Mouse (Mus musculus): ENCODE results near the gene Flrt1. TPM values are rescaled to one million over a fixed set of nuclear protein-coding genes. Genes with fewer than 3 reads are reported as not detected.

The Flrt1 gene
- total RNA-seq, 2 experiments from 2014 or later, result 35.3 to 38.0 TPM

DNA sequence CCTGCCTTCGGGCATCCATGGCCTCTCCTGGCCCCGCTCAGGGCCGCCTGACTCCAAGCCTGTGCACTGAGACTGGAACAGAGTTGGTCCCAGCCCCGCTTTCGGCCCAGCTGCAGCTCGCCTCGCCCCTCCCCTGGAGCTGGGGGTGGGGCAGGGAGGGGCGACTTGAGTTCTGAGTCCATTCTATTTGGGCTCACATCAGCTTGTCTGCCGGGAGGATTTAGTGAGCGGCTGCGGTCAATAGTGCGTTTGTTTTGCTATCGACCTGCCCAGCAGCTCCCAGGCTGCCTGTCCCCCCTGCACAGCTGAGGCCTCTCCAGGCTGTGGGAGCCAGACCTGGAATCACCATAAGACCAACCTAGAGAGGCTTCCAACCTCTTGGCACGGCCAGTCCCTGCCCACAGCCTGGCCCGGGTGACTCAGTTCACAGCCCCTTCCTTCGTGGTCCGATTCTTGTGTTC, 29.1 kb upstream of the Flrt1 start:
- no peak for DNase-seq (ENCODE audit: low spot score in 2 of 2)
- intact Hi-C loops (cut with DNase I), result no loop called here

DNA sequence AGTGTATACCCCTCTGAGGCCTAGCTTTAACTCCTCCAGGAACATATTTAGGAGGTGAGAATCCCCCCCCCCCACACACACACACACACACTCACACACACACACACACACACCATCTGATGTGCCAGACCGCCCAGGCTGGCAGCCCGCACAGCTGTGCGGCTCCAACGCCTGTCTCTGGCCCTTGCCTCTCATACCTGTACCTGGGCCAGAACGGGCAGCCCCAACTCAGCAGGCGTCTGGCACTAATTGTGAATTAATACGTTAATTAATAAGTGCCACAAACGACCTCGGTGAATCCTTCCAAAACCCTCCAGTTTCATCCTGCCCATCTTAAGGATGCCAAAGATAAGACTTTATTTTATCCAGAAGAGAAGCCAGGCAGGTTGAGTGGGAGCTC, 27.9 kb upstream of the Flrt1 start:
- intact Hi-C loops (cut with DNase I), result no loop called here
- no peak for DNase-seq (ENCODE audit: low spot score in 2 of 2)

DNA sequence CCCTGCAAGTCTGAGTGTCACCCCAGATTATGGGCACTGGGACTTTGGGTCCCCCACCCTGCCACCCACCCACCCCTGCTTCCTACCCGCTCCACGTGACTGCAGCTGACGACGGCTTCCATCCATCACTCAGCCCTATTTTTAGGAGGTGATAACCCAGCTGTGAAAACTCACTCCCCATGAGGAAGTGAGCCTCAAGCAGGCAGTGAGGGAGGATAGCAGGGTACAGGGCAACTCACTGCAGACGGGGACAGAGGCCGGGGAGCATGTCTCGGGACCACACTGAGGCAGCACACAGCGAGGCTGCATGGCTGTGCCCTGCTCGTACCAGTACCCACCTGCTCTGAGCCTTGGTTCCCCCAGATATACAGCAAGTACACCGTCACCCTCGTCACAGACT, 24.8 kb upstream of the Flrt1 start:
- intact Hi-C loops (cut with DNase I), result no loop called here
- DNase-seq (ENCODE audit: low spot score in 2 of 2), result no peak

DNA sequence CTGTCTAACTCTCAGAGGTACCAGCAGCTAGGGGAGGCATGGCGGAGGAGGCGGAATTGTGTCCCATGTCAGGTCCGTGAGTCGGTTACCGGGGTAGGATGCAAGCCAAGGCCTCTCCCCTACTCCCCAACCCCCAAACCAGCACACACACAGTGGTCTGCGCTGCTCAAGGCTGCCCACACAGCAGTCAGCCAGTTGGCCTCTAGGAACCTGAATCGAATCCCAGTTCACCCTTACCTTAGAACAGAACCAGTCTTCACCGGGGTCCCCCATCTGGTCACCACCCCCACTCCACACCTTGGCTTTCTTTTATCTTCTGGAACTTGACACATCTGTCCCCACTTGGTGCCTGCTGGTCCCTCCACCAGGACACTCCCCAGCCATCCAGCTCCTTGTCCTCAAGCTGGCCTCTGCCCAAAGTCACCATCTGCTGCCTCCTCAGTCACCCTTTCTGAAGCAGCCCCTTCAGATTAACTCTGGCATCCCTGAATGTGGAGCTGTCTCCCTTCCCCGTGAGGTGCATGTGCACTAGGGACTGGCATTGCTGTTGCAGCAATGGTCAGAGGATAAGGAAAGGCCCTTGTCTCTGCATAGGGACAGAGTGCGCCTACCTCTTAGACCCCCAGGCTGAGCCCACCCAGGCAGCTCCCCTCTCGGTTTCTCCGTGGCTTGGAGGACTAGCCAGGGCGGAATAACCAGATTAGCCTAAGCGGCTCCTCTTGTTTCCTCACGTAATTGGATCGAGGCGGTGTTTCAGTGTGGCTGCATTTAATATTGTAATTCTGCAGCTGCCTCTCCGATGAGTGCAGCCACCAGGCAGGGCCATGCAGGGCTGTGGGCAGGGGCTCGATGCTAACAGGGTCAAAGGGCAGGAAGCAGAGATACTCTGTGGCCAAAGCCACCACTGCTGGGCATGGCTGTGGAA, 23.3 kb upstream of the Flrt1 start:
- no peak for DNase-seq (ENCODE audit: low spot score in 2 of 2)
- intact Hi-C loops (cut with DNase I), result no loop called here

DNA sequence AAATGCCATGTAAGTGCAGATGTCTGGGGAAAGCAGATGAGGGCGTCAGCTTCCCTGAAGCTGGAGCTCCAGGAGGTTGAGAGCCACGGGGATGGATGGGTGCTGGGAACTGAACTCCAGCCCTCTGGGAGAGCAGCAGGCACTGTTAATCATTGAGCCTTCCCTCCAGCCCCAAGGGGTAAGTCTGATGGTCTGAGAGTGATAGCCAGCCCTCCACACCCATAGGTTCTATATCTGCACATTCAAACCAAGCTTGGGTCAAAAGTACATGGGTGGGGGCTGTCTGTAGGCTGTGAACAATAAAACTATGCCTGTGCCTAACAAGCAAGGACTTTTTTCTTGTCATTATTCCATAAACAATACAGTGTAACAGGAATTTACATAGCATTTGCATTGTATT, 21.4 kb upstream of the Flrt1 start:
- DNase-seq (ENCODE audit: low spot score in 2 of 2), result no peak
- intact Hi-C loops (cut with DNase I), result no loop called here

DNA sequence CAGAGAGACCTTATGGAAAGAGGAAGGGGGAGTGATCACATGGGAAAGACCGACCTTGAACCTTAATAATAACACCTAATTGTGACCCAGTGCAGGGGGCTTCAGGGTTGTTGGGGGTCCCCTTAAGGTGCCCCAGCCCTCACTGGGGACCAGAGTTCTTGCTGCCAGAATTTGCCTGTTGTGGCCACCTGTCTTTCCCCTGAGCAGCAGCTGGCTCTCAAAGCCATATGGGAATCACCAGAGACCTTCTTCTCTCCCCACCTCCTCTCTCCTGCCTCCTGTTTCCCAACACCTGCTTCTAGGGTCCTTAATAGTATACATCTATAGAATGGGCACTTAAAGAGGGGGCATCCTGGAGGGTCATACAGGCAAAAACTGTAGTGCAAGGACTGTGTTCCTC, 20.7 kb upstream of the Flrt1 start:
- DNase-seq (ENCODE audit: low spot score in 2 of 2), result no peak
- intact Hi-C loops (cut with DNase I), result no loop called here

DNA sequence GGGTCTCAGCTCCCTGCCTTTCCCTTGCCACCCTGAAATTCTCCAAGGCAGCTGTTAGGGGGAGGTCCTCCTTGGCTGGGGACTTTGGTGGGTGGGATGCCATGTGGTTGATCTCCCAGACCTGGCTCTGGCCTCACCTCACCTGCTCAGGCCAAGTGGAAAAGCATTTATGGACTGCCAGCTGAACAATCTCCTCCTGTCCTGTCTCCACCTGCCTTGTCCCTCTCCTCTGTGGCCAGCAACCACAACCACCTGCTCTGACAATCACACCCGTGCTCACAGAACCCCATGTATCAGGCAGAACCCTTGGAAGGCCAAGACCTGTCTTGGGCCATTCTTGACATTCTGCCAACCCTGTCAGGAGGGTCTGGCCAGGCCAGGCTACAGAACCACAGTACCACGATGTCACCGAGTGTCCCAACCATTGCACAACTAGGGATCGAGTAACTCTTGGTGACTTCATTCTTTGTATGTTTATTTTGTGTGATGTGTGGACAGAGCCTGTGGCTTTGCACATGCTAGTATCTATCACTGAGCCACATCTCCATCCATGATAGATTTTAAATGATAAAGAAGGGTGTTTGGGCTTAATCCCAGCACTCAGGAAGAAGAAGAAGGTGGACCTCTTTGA, 20.1 kb upstream of the Flrt1 start:
- no peak for DNase-seq (ENCODE audit: low spot score in 2 of 2)
- intact Hi-C loops (cut with DNase I), result no loop called here

DNA sequence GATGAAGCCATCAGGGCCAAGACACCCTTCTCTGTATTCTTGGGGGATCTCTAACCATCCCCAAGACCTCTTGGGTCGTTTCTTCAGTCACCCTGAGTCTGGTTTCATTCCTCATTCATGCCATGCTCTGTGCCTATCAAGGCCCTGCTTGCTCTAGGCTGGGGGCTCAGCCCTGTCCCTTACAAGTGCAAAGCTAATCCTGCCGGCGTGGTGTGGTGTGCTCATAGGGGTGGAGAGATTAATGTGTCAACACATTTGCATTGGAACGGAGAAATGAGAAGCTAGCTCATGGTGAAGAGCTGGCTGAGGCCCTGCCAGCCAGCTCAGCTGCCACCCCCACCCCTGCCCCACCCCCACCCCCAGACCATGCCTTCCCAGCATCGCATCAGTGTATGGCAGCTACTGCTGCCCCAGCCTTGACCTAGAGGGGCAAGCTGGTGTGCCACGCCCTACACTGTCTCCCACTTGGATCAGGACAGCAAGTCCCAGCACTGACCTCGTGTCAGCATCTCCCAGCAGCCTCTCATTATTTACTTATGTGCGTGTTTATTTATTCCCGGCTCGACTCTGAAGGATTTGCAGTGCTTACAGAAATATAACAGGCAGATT, 17.3 kb upstream of the Flrt1 start:
- intact Hi-C loops (cut with DNase I), result no loop called here
- DNase-seq (ENCODE audit: low spot score in 2 of 2), result no peak

DNA sequence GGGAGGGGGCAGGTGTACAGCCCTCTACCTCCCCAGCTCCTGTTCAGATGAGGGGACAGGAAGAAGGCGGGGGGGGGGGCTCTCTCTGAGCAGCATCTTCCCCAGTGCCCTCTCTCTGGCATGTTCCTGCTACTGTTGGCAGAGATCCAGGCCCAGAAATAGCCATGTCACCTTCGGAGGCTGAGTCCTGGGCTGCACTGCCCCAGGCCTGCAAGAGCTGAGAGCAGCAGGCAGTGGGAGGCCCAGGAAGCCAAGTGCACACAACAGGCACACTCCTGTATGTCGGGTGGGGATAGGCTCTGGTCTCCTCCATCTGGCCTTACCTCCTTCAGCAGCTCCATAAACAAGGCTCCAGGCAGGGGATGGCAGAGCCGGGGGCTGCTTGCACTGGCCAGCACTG, 16.7 kb upstream of the Flrt1 start:
- intact Hi-C loops (cut with DNase I), result no loop called here

DNA sequence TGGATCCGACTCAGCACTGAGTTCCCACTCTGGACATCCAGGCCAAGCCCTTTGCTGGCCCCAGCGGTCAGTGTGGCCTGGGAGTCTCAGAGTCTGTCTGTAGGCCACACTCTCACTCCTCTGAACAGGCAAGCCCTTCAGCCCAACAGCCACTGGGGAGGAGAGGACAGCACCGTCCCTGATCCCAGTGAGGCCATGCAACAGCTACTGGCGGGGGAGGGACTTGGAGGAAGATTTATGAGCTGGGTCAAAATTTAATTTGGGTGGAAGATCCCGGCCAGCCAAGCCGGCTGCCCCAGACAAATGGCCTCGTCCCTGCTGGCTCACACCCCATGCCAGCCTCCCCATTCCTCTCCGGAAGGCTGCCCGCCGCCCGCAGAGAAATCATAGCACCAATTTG, 15.7 kb upstream of the Flrt1 start:
- DNase-seq (ENCODE audit: low spot score in 2 of 2), result no peak
- intact Hi-C loops (cut with DNase I), result no loop called here

More for the DNA sequence above, 16.7 kb upstream of the Flrt1 start:
- no peak for DNase-seq (ENCODE audit: low spot score in 2 of 2)

DNA sequence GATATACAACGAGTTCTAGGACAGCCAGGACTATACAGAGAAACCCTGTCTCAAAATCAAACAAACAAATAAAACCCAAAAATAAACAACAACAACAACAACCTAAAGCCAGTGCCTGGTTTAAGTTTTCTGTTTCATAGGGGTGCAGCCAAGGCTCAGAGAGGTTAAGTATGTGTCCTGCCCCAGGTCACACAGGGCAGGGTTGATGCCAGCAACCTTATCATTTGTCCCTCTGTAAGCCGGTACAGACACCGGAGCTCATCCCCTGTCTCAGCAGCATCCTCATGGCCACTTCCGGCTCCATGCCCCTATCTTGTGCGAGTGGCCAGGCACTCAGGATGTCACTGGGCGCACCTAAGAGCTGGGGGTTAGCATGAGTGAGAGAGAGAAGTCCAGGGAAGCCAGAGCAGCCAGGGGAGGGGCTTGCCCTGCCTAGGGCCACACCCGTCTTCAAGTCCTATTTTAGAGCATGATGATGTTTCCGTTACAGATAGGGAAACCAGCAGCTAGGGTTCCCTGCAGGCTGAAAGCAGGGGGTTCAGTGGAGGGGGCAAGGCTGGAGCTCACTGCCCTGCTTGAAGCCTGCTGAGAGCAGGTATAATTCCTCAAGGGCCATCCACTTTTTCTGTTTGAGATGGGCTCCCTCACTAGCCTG, 12.3 kb upstream of the Flrt1 start:
- no peak for DNase-seq (ENCODE audit: low spot score in 2 of 2)
- intact Hi-C loops (cut with DNase I), result no loop called here

DNA sequence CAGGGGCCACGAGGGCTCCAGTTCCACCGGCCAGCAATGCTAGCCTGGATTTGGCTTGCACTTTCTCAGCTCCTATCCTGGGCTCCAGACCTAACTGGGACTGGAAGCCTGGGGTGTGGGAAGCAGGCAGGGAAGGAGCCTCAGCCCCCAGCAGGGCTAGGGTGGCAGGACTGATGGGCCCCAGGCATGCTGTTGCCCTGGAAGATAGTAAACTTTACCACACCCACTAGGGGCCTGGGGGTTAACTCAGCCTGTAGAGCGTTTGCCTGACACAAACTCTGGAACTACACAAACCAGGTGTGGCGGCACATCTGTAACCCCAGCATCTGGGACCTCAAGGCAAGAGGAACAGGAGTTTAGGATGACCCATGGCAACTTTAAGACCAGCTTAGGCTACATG, 11.6 kb upstream of the Flrt1 start:
- intact Hi-C loops (cut with DNase I), result no loop called here
- DNase-seq (ENCODE audit: low spot score in 2 of 2), result no peak

DNA sequence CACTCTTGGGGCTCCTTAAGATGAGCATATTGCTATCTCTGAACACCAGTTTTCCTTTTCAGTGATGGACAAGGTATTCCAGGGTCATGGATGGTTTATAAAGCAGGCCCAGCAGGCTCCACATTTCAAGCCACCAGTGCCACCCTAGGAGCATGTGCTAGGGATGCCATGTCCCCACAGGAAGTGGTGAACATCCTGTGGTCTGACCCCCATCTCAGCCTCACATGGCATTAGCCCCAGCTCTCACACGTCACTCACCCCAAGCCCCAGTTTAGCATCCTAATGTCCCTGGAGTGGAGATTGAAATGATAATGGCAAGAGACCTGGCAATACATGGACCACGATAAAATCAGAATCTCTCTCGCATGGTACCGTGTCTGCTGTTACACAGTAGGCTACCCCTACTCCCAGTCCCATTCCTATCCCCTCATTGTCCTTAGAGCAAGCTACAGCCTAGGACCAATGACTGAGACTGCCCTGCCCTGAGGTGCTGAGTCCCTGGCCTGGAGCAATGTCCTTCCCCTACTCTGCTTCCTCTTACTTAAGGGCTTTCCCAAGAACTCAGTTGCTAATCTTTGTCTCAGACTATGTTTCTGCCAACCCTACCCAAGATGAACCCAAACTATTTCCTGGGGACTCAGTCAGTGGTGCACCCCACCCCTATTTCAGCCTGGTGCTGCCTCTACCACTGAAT, 10.7 kb upstream of the Flrt1 start:
- intact Hi-C loops (cut with DNase I), result no loop called here
- DNase-seq (ENCODE audit: low spot score in 2 of 2), result no peak

DNA sequence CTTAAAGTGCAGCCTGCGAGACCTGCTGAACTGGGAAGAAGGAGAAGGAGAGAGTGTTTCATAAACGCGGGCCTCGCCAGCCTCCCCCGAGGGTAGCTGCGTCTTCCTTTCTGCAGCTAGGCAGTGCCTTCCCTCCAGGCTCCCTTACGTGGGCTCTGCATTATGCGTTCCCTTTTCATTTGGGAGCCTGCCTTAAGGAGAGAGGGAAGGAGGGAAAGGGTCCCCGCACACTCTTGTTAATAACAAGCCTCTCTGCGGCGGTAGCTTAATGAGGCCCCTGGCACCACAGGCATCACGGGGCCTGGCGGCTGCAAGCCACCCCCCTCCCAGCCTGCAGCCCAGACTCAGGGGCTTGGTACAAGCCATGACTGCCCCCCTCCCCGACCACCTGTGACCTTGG, 8.0 kb upstream of the Flrt1 start:
- intact Hi-C loops (cut with DNase I), result no loop called here
- DNase-seq (ENCODE audit: low spot score in 2 of 2), result no peak

DNA sequence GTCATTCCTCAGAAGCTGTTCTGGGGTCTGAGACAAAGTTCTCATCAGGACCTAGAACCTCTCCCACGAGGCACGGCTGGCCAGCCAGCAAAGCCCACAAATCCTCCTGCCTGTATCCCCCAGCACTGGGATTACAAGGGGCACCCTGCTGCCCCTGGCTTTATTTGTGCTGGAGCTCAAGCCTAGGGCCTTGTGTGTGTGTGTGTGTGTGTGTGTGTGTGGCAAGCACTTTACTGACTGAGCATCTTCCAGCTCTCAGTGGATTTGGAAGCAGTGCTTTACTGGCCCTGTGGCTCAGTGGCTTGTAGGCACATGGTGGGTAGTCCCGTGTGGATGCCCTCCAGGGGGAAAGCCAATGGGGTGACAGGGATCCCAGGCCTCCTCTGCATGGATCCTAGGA, 7.1 kb upstream of the Flrt1 start:
- no peak for DNase-seq (ENCODE audit: low spot score in 2 of 2)
- intact Hi-C loops (cut with DNase I), result no loop called here

DNA sequence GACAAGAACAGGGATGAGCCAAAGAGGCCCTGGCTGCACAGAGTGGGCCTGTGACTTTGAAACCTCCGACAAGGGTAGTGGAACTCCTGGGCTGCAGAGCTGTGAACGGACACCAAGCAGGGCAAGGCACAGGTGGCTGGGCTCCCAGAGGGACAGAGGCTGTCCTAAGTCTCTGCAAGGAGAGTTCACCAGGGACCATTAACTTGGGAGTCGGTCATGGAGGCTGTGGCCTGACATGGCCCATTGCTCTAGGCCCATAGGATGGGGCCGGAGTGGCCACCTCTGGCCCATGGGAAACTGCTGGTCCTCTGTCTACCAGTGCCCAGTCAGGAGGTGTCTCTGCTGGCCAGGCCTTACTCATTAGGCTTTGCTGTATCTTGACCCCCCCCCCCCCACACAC, 6.2 kb upstream of the Flrt1 start:
- DNase-seq (ENCODE audit: low spot score in 2 of 2), result no peak

DNA sequence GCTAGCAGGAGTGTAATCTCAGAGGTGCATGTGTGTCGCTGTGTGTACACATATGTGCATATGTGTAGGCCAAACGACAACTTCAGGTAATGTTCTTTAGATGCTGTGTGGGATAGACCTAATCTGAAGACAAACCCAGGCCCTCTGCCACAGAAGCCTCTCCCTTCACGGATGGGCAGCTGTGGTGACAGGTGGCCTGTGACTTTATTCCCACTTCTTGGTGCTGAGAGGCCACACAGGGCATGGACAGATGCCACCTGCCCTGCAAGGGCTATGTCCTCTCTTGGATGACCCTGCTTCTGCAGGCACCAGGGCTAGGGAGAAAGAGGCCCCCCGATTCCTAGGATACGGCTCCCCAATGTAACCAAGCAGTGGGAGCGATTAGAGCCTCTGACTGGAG, 5.8 kb upstream of the Flrt1 start:
- intact Hi-C loops (cut with DNase I), result no loop called here
- no peak for DNase-seq (ENCODE audit: low spot score in 2 of 2)

More for the DNA sequence above, 6.2 kb upstream of the Flrt1 start:
- intact Hi-C loops (cut with DNase I), result no loop called here

DNA sequence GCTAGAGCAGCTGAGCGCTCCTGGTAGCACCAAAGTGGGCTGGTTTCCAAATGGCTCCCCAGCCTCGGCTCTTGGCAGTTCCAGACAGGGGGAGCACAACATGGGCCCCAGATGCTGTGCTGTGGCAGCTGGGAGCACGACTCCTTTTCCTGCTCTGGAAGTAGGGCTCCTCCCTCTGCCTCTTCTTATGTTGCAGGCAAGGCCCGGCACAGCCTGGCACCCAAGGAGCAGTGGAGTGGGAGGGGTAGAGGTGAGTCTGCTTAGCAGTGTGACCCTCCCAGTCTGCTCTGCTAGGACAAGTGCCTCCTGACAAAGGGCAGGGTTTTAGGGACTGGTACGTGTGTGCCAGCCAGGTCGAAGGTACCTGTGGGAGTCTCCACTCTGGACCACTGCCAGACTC, 5.3 kb upstream of the Flrt1 start:
- intact Hi-C loops (cut with DNase I), result no loop called here
- DNase-seq (ENCODE audit: low spot score in 2 of 2), result no peak

DNA sequence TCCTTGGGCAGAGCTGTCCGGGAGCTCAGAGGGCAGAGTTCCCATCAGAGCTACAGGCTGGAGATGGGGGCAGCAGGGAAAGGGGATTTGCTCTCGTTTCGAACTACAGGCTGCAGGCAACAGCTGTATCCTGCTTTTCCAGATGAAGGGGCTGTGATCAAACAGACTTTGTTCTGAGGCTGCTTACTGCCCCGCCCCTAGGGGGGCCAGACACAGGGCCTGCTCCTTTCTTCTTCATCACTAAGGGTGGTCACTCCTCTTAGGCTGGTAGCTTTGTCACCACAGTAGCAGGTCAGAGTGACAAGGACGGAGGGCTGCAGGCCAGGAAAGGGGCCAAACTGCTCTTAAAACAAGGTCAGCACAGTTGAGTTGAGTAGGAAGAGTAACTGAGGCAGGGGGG, 4.6 kb upstream of the Flrt1 start:
- DNase-seq (ENCODE audit: low spot score in 2 of 2), result no peak
- intact Hi-C loops (cut with DNase I), result no loop called here

Data from left cerebral cortex, postnatal 25 days (tissue).